Mouse (Mus musculus) heart, postnatal 0 days (tissue): ENCODE measurements at regions not wholly inside any gene's neighbourhood (a gene's known extent, or its start where the extent isn't known, plus 50 kb on each side); places are given as distances from the start of the nearest gene placed in this dataset.

ENCODE experiments used
- CTCF ChIP-seq: IDR thresholded peaks from 2 replicates; pipeline ENCODE4 v1.5.1; 2016; ENCODE audit warnings: antibody characterized with exemption, control low read depth, low read depth
- EP300 ChIP-seq: IDR thresholded peaks from 2 replicates; pipeline ENCODE4 v1.6.1; 2016; ENCODE audit warnings: antibody characterized with exemption, low read depth

DNA sequence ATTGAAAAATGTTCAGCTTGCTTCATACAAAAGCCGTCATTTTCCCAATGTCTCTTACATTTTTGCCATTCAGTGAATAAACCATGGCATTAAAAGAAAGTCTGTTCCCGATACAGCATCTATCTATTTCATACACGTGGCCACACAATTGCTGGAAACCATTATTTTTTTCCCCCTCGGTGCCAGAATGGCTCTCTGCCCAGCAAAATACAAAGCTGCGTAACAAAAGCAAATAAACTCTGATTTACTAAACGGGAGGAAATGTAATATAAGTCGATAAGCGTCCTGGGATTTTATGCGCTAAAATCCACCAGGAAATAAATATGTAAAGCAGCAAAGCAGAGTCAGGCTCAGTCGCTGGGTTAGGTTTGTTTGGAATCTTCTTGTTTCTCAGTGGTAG, 59.6 kb upstream of the 4930583I09Rik start:
- no peak for TF ChIP-seq CTCF
- TF ChIP-seq EP300, result no peak
